Mouse (Mus musculus): ENCODE measurements around the gene Gm10491. TPM values are rescaled to one million over a fixed set of nuclear protein-coding genes. Genes with fewer than 3 reads are reported as not detected.

The Gm10491 gene
- polyA plus RNA-seq, 1 experiment from 2014 or later: not detected

DNA sequence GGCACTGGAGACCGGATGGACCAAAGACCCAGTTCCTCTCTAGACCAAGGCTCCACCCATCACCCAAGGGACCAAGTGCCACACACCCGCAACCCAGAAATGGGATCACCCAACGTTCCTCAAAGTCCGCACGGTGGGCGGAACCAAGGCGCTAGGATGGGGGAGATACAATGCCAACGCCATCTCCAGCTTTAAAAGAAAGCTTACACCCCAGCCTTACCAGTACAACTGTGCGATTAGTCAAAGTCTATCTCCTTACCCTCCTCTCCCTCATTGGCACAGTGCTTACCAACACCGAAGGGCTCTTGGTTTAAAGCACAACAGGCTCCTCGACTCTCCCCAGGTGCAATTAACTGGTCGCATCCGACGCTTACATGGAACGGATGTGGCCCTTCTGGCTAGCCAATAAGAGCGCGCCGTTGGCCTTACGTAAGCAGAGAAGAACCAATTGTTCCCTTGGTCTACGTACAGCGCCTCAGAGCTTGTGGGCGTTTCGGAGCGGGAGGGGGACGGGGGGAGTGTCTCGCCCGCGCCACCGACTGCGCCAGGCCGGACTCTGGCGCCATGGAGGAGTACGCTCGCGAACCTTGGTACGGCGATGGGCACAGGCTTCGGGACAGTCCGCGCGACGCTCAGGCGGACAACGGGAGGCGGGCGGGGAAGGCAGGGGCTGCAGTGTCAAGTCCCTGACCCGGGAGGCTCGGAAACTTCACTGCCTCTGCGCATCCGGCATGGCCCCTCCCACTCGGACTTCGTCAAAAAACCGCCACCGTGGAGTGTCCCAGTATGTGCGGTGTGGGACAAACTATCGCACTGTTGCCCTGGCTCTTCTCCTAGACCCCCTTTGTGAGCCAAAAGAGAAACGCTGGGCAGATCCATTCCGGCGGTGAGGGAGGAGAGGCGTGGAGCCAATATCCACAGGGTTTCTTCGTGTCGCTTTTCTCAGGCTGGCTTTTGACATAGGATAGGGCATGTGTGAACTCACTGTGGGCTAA, 8.5 kb downstream of the Gm10491 start, which contains the start of the genes Pqbp1 and Timm17b:
TSS of gene Pqbp1 (minus strand) at position 390 of the 995 bp plus-strand sequence.
TSS of gene Timm17b (plus strand) at position 478 of the 995 bp plus-strand sequence.
- Histone ChIP-seq H3K4me1 (ENCODE audit: control insufficient read depth, insufficient read depth, low read length) (peaks cover 2% of the 10 kb centered on the region; the same call in 1 of the 2 replicates), H3K4me3 (ENCODE audit: low read length) (peak within 1 kb of the TSS; percentile 70), H3K4me2 (ENCODE audit: low read depth, low read length) (peak within 1 kb of the TSS; percentile 67), H3K9ac (ENCODE audit: low read length) (peak within 1 kb of the TSS; percentile 77), H3K36me3 (ENCODE audit: control insufficient read depth, insufficient read depth) (peaks cover 2% of the 10 kb centered on the region; the same call in 1 of the 2 replicates), H3K9me3 (replicated peaks; ENCODE audit: control insufficient read depth, low read length) (no peaks in the 10 kb centered on the region), H3K27me3 (ENCODE audit: control insufficient read depth, insufficient read depth, low read length) (no peaks in the 10 kb centered on the region), H3K27ac (ENCODE audit: low read length) (peak within 1 kb of the TSS; percentile 89)
- WGBS: 11% methylated on average over 62 of the region's 62 CpGs
- ATAC-seq (replicated peaks; ENCODE audit: extremely low read depth, insufficient read depth, low FRiP score): peak; percentile 98

- Histone ChIP-seq H3K27ac (ENCODE audit: low read length) (no peak overlapping the region; the same call in 1 of the 2 replicates), H3K9ac (ENCODE audit: low read length) (peak overlapping the region; percentile 65), H3K4me1 (ENCODE audit: control insufficient read depth, insufficient read depth, low read length) (peaks cover 2% of the 10 kb centered on the region; the same call in 1 of the 2 replicates), H3K36me3 (ENCODE audit: control insufficient read depth, insufficient read depth) (peaks cover 5% of the 10 kb centered on the region; the same call in 1 of the 2 replicates), H3K27me3 (ENCODE audit: control insufficient read depth, insufficient read depth, low read length) (no peaks in the 10 kb centered on the region), H3K9me3 (replicated peaks; ENCODE audit: control insufficient read depth, low read length) (no peaks in the 10 kb centered on the region), H3K4me3 (ENCODE audit: low read length) (peak overlapping the region; percentile 70), H3K4me2 (ENCODE audit: low read depth, low read length) (peak overlapping the region; percentile 67)
- 24% methylated on average over 12 of the region's 13 CpGs for WGBS
- ATAC-seq (replicated peaks; ENCODE audit: extremely low read depth, insufficient read depth, low FRiP score): no peak
These were observed 9.4 kb downstream of the Gm10491 start for GRCm38 (mm10) chrX:7898211-7898610.

DNA sequence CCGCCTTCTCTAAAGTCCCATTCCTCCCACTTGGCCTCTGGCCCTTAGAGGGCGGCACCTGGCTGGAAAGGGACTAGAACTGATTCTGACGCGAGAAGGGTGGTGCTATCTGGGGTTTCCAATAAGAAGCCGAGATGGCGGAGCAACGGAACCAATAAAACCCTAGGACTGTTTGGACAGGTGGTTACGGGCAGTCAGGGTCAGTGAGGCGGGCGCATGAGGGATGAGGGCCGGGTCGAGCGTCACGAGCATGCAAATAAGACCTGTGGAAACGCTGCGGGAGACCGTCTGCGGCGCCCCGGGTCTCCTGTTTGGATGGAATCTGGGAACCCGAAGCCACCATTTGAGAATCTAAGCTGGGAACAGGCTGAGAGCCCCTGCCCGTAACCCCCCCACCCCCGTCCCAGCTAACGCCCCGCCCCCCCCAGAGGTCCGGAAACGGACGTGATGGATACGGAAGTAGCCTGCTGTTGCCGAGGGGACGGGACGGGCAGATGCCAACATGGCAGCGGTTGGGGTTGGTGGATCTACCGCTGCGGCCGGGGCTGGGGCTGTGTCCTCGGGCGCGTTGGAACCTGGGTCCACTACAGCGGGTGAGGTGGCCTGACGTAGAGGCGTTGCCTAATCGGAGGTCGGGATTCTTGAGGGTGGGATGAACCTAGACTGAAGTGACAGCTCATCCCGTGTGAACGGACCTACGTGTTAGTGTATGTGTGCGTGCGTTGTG, 23.6 kb downstream of the Gm10491 start, which contains the start of gene Slc35a2:
TSS of gene Slc35a2 (plus strand) at position 188 of the 727 bp plus-strand sequence.
- peak; percentile 95 for ATAC-seq (replicated peaks; ENCODE audit: extremely low read depth, insufficient read depth, low FRiP score)
- peaks cover 6% of the 10 kb centered on the region for H3K4me1 ChIP-seq (ENCODE audit: control insufficient read depth, insufficient read depth, low read length)
- no peaks in the 10 kb centered on the region for H3K9me3 ChIP-seq (replicated peaks; ENCODE audit: control insufficient read depth, low read length)
- peak within 1 kb of the TSS; percentile 72 for H3K4me3 ChIP-seq (ENCODE audit: low read length)
- H3K4me2 ChIP-seq (ENCODE audit: low read depth, low read length): peak within 1 kb of the TSS; percentile 70
- 11% methylated on average over 49 of the region's 49 CpGs for WGBS
- H3K27ac ChIP-seq (ENCODE audit: low read length): peak within 1 kb of the TSS; percentile 89
- H3K9ac ChIP-seq (ENCODE audit: low read length): peak within 1 kb of the TSS; percentile 58
- H3K27me3 ChIP-seq (ENCODE audit: control insufficient read depth, insufficient read depth, low read length): no peaks in the 10 kb centered on the region
- no peaks in the 10 kb centered on the region for H3K36me3 ChIP-seq (ENCODE audit: control insufficient read depth, insufficient read depth)

DNA sequence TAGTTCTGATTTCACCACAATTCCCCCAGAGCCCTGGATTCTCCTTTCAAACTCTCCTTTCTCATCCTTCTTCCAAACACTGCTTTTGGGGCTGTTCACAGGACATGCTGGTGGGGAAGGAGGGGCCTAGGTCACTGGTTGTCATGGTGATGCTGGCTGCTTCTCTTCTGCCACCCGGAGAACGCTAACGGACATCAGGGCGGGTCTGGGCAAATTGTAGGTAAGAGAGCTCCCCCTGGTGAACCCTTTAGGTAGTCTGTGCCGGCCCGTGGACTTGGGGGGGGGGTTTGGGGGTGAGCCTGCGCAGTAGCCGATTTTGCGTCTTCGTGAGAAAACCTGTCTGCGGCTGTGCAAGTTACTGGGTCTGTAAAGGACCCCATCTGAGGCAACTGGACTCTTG, 27.8 kb downstream of the Gm10491 start:
- Histone ChIP-seq H3K27me3 (ENCODE audit: control insufficient read depth, insufficient read depth, low read length) (no peaks in the 10 kb centered on the region), H3K27ac (ENCODE audit: low read length) (no peak overlapping the region), H3K4me2 (ENCODE audit: low read depth, low read length) (peak overlapping the region; percentile 51), H3K4me1 (ENCODE audit: control insufficient read depth, insufficient read depth, low read length) (peaks cover 10% of the 10 kb centered on the region), H3K36me3 (ENCODE audit: control insufficient read depth, insufficient read depth) (no peaks in the 10 kb centered on the region), H3K9me3 (replicated peaks; ENCODE audit: control insufficient read depth, low read length) (no peaks in the 10 kb centered on the region), H3K4me3 (ENCODE audit: low read length) (no peak overlapping the region; the same call in 1 of the 2 replicates), H3K9ac (ENCODE audit: low read length) (no peak overlapping the region)
- 10% methylated on average over 11 of the region's 11 CpGs for WGBS
- ATAC-seq (replicated peaks; ENCODE audit: extremely low read depth, insufficient read depth, low FRiP score): no peak

GRCm38 (mm10) chrX:7878495-7878894, 29.1 kb downstream of the Gm10491 start:
- H3K9me3 ChIP-seq (replicated peaks; ENCODE audit: control insufficient read depth, low read length): no peaks in the 10 kb centered on the region
- peak overlapping the region; percentile 57 for H3K4me3 ChIP-seq (ENCODE audit: low read length)
- H3K9ac ChIP-seq (ENCODE audit: low read length): peak overlapping the region; percentile 68
- WGBS: 11% methylated on average over 21 of the region's 21 CpGs
- H3K4me1 ChIP-seq (ENCODE audit: control insufficient read depth, insufficient read depth, low read length): peaks cover 8% of the 10 kb centered on the region
- H3K4me2 ChIP-seq (ENCODE audit: low read depth, low read length): peak overlapping the region; percentile 78
- H3K27me3 ChIP-seq (ENCODE audit: control insufficient read depth, insufficient read depth, low read length): no peaks in the 10 kb centered on the region
- peaks cover 3% of the 10 kb centered on the region; the same call in 1 of the 2 replicates for H3K36me3 ChIP-seq (ENCODE audit: control insufficient read depth, insufficient read depth)
- H3K27ac ChIP-seq (ENCODE audit: low read length): no peak overlapping the region
- ATAC-seq (replicated peaks; ENCODE audit: extremely low read depth, insufficient read depth, low FRiP score): peak; percentile 29; the same call in 1 of the 2 replicates

- Histone ChIP-seq H3K4me1 (ENCODE audit: control insufficient read depth, insufficient read depth, low read length) (peaks cover 8% of the 10 kb centered on the region), H3K36me3 (ENCODE audit: control insufficient read depth, insufficient read depth) (peaks cover 5% of the 10 kb centered on the region; the same call in 1 of the 2 replicates), H3K4me2 (ENCODE audit: low read depth, low read length) (peak within 1 kb of the TSS; percentile 78), H3K9ac (ENCODE audit: low read length) (peak within 1 kb of the TSS; percentile 68), H3K27ac (ENCODE audit: low read length) (no peak within 1 kb of the TSS), H3K27me3 (ENCODE audit: control insufficient read depth, insufficient read depth, low read length) (no peaks in the 10 kb centered on the region), H3K4me3 (ENCODE audit: low read length) (peak within 1 kb of the TSS; percentile 57), H3K9me3 (replicated peaks; ENCODE audit: control insufficient read depth, low read length) (no peaks in the 10 kb centered on the region)
- WGBS: 8% methylated on average over 37 of the region's 38 CpGs
- ATAC-seq (replicated peaks; ENCODE audit: extremely low read depth, insufficient read depth, low FRiP score): peak; percentile 90
These were observed 29.6 kb downstream of the Gm10491 start, which contains the start of gene Pim2 for GRCm38 (mm10) chrX:7878007-7878419. TSS of gene Pim2 (plus strand) at chrX:7878262.

DNA sequence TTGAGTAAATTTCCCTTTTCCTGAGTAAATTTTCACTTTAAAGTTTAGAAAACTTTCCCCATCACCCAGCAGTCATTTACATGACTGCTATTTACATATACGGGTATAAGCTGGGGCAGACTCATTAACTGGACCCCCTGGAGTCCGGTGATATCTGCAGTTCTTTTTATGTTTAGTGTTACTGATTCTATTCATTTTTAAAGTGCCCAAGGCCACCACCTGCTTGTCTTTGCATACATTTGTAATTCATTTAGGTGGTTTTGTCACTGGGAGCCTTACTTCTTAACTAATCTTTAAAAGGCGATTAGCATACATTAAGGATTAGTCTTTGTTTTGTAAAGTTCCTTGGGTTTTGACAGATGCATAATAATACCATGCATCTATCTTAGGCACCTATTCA, 37.8 kb downstream of the Gm10491 start:
- Histone ChIP-seq H3K4me3 (ENCODE audit: low read length) (no peak overlapping the region), H3K27me3 (ENCODE audit: control insufficient read depth, insufficient read depth, low read length) (no peaks in the 10 kb centered on the region), H3K9ac (ENCODE audit: low read length) (no peak overlapping the region), H3K4me2 (ENCODE audit: low read depth, low read length) (no peak overlapping the region), H3K9me3 (replicated peaks; ENCODE audit: control insufficient read depth, low read length) (no peaks in the 10 kb centered on the region), H3K27ac (ENCODE audit: low read length) (no peak overlapping the region), H3K36me3 (ENCODE audit: control insufficient read depth, insufficient read depth) (peaks cover 11% of the 10 kb centered on the region), H3K4me1 (ENCODE audit: control insufficient read depth, insufficient read depth, low read length) (no peaks in the 10 kb centered on the region)
- no peak for ATAC-seq (replicated peaks; ENCODE audit: extremely low read depth, insufficient read depth, low FRiP score)
- WGBS: 55% methylated on average over 3 of the region's 3 CpGs

DNA sequence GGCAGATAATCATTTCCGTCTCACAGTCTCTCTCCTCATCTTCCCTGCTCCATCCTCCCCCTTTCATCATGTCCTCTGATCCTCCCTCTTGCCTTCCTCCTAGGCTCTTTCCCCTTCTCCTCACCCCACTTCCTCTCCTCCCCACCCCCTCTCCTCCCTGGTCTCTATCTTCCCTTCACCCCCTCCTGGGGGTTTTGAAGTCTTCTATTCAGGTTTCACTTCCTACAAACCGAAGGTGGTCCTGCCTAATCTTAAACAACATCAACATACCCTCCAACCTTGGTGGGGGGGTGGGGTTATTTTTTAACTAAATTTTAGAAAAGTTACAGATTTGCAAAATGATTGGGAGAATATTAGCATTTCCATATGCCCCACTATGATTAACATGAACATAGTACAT, 39.1 kb downstream of the Gm10491 start:
- Histone ChIP-seq H3K27me3 (ENCODE audit: control insufficient read depth, insufficient read depth, low read length) (no peaks in the 10 kb centered on the region), H3K27ac (ENCODE audit: low read length) (no peak overlapping the region), H3K4me2 (ENCODE audit: low read depth, low read length) (no peak overlapping the region), H3K9ac (ENCODE audit: low read length) (no peak overlapping the region), H3K9me3 (replicated peaks; ENCODE audit: control insufficient read depth, low read length) (no peaks in the 10 kb centered on the region), H3K4me3 (ENCODE audit: low read length) (no peak overlapping the region), H3K36me3 (ENCODE audit: control insufficient read depth, insufficient read depth) (peaks cover 8% of the 10 kb centered on the region), H3K4me1 (ENCODE audit: control insufficient read depth, insufficient read depth, low read length) (no peaks in the 10 kb centered on the region)
- WGBS: 62% methylated on average over 2 of the region's 2 CpGs
- ATAC-seq (replicated peaks; ENCODE audit: extremely low read depth, insufficient read depth, low FRiP score): no peak
